Mouse (Mus musculus) forebrain, embryonic 14.5 days (tissue): ENCODE measurements around the gene Pbx3. TPM values are rescaled to one million over a fixed set of nuclear protein-coding genes. Genes with fewer than 3 reads are reported as not detected.

Source experiments
- ATAC-seq: fragments of 200-750 bp; cut with Nextera tagmentation; 2 replicates; pipeline ENCODE4 v1.8.0; 2017; ENCODE audit warnings: mild to moderate bottlenecking, moderate library complexity
- DNase-seq: peaks from one replicate; pipeline ENCODE4 v3.0.0-alpha.2; 2015; ENCODE audit warnings: low spot score
- H3K27ac ChIP-seq: fragments of 300-500 bp; sonication (generic); 2 replicates; pipeline ENCODE4 v1.5.1; 2014; ENCODE audit warnings: low read depth, mild to moderate bottlenecking, control low read depth, low read length, moderate library complexity
- H3K27me3 ChIP-seq: fragments of 300-500 bp; sonication (generic); replicated peaks from 2 replicates; pipeline ENCODE4 v1.6.1; 2014; ENCODE audit warnings: low read length, control low read depth, mixed read lengths; ENCODE audit not compliant: control insufficient read depth, insufficient read depth
- H3K36me3 ChIP-seq: fragments of 300-500 bp; sonication (generic); 2 replicates; pipeline ENCODE4 v1.6.1; 2014; ENCODE audit warnings: low read length, control low read depth; ENCODE audit not compliant: control insufficient read depth, insufficient read depth
- H3K4me1 ChIP-seq: fragments of 300-500 bp; sonication (generic); 2 replicates; pipeline ENCODE4 v1.6.1; 2014; ENCODE audit warnings: antibody characterized with exemption, low read length, control low read depth; ENCODE audit not compliant: control insufficient read depth, insufficient read depth
- H3K4me2 ChIP-seq: fragments of 300-500 bp; sonication (generic); 2 replicates; pipeline ENCODE4 v1.6.1; 2014; ENCODE audit warnings: mild to moderate bottlenecking, control low read depth, low read length
- H3K4me3 ChIP-seq: fragments of 300-500 bp; sonication (generic); 2 replicates; pipeline ENCODE4 v1.5.1; 2014; ENCODE audit warnings: low read depth, low read length, control low read depth
- H3K9ac ChIP-seq: fragments of 300-500 bp; sonication (generic); 2 replicates; pipeline ENCODE4 v1.6.1; 2014; ENCODE audit warnings: mild to moderate bottlenecking, low read length, control low read depth, moderate library complexity
- H3K9me3 ChIP-seq: fragments of 300-500 bp; sonication (generic); replicated peaks from 2 replicates; pipeline ENCODE4 v1.6.1; 2016; ENCODE audit warnings: low read length, control low read depth, mixed read lengths; ENCODE audit not compliant: control insufficient read depth
- WGBS: fragments of 180-500 bp; shearing (Covaris S2); extraction: QIAGEN DNeasy Blood & Tissue Kit; methylation state at CpG from one replicate; pipeline ENCODE4 v1.1.7; 2014; 5-methylcytosine and 5-hydroxymethylcytosine counted together
- polyA plus RNA-seq: library from polyadenylated mRNA; unstranded; fragments of >200 nt; fragmentation: Nextera tagmentation; extraction: Ambion mirVana; gene quantifications from 2 replicates; pipeline ENCODE4 v1.2.1, GENCODE M21; 2014

The Pbx3 gene
- polyA plus RNA-seq, 1 experiment from 2014 or later = 60.3 TPM

- 11% methylated on average over 7 of the region's 7 CpGs for WGBS
- ATAC-seq (no peak), DNase-seq (peak; percentile 75)
- H3K9ac ChIP-seq = no peak overlapping the region
- H3K4me3 ChIP-seq = no peak overlapping the region
- no peak overlapping the region for H3K27ac ChIP-seq
- H3K27me3 ChIP-seq = no peaks in the 10 kb centered on the region
- peaks cover 22% of the 10 kb centered on the region for H3K4me1 ChIP-seq
- H3K36me3 ChIP-seq = no peaks in the 10 kb centered on the region
- no peak overlapping the region for H3K4me2 ChIP-seq
- H3K9me3 ChIP-seq = no peaks in the 10 kb centered on the region
These were observed 17.1 kb downstream of the Pbx3 start for GRCm38 (mm10) chr2:34355801-34356211.

- ATAC-seq = no peak
- H3K4me2 ChIP-seq = no peak overlapping the region
- peaks cover 10% of the 10 kb centered on the region for H3K4me1 ChIP-seq
- no peak overlapping the region for H3K4me3 ChIP-seq
- H3K27me3 ChIP-seq = no peaks in the 10 kb centered on the region
- no peaks in the 10 kb centered on the region for H3K9me3 ChIP-seq
- no peak overlapping the region for H3K9ac ChIP-seq
- no peak for DNase-seq
- no peak overlapping the region for H3K27ac ChIP-seq
- H3K36me3 ChIP-seq = no peaks in the 10 kb centered on the region
These were observed 20.9 kb downstream of the Pbx3 start for GRCm38 (mm10) chr2:34352006-34352405.

DNA sequence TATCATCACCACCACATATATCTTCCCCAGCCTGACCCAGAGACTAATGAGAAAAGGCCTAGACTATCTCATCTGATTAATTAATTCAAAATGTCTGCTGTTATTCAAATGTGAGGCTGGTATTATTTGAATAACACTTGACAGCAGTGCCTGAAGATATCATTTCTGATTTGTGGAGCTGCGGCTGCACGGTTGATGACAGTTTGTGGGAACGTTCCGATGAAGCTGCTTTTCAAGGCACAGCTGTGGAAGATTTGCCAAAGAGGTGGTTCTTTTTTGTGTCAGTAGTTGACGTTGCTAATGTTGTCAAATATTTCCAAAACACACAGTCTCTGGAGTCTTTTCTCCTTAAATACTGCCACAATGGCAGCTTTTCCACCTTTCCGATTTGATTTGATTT is 25.8 kb downstream of the Pbx3 start:
- no peaks in the 10 kb centered on the region for H3K27me3 ChIP-seq
- no peaks in the 10 kb centered on the region for H3K36me3 ChIP-seq
- DNase-seq (peak; percentile 50), ATAC-seq (peak; percentile 15; the same call in 1 of the 2 replicates)
- 50% methylated on average over 6 of the region's 6 CpGs for WGBS
- no peaks in the 10 kb centered on the region for H3K9me3 ChIP-seq
- H3K4me3 ChIP-seq = no peak overlapping the region
- no peak overlapping the region for H3K9ac ChIP-seq
- no peak overlapping the region for H3K4me2 ChIP-seq
- H3K27ac ChIP-seq = no peak overlapping the region
- H3K4me1 ChIP-seq = 0 out of 2 replicates have a peak, but pooled peaks cover 2% of the 10 kb centered on the region

DNA sequence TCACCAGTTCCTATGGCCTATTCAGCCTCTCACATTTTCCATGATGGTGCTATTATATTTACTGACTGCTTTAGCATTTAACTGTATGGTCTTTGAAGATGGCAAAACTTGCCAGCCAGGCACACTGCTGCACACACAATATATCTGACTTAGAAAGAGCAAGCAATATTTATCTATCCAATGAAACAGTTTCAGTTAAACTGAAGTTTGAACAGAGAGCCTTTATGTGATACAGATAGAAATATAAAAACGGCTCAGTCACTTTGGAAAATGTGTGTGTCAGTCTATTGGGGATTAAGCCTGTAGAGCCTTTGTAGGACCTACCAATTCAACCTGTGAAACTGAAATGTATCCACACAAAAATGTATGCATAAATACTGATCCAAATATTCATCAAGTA is 74.3 kb downstream of the Pbx3 start:
- Histone ChIP-seq H3K27me3 (no peaks in the 10 kb centered on the region), H3K9ac (no peak overlapping the region), H3K4me3 (no peak overlapping the region), H3K4me2 (no peak overlapping the region), H3K4me1 (no peaks in the 10 kb centered on the region), H3K9me3 (no peaks in the 10 kb centered on the region), H3K36me3 (no peaks in the 10 kb centered on the region), H3K27ac (no peak overlapping the region)
- 90% methylated on average over 1 of the region's 1 CpGs for WGBS
- DNase-seq (no peak), ATAC-seq (no peak)

DNA sequence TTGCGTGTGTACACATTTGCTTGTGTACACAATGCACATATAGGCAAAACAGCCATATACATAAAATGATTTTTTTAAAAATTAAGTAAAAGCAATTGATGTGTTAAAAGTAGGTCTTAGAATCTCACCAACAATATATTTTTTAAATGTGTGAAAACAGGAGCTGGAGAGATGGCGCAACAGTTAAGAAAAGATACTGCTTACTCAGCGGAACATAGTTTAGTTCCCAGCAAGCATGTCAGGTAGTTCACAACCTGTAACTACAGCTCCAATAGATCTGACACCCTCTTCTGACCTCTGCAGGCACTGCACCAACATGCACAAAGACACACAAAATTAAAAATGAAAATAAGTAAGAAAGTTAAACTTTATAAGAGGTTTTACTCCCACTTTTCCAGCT is 74.7 kb downstream of the Pbx3 start:
- H3K27ac ChIP-seq = no peak overlapping the region
- no peak for DNase-seq
- no peaks in the 10 kb centered on the region for H3K36me3 ChIP-seq
- no peak overlapping the region for H3K4me2 ChIP-seq
- ATAC-seq = no peak
- H3K4me1 ChIP-seq = no peaks in the 10 kb centered on the region
- H3K9me3 ChIP-seq = no peaks in the 10 kb centered on the region
- no peak overlapping the region for H3K4me3 ChIP-seq
- 97% methylated on average over 3 of the region's 3 CpGs for WGBS
- no peak overlapping the region for H3K9ac ChIP-seq
- no peaks in the 10 kb centered on the region for H3K27me3 ChIP-seq

DNA sequence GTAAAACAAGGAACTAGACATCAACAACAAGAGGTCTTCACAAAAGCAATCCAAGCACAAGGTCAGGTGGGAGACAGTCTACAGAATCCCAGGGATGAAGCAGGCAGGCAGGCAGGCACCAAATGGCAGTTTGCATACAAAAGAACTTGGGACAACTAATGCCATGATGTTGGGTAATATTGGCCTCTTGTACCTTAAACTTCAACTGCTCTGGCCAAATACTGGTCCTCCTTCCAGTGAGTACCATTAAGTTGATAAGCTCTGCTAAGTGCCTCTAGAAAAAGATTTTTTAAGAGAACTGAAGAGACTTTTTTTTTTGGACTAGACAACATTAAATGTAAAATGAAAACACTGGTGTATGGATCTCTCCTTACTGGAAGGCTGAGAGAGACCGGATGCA is 83.2 kb downstream of the Pbx3 start:
- no peaks in the 10 kb centered on the region for H3K36me3 ChIP-seq
- H3K9ac ChIP-seq = no peak overlapping the region
- H3K27me3 ChIP-seq = no peaks in the 10 kb centered on the region
- no peak overlapping the region for H3K27ac ChIP-seq
- no peak for ATAC-seq
- DNase-seq = no peak
- 97% methylated on average over 1 of the region's 1 CpGs for WGBS
- peaks cover 9% of the 10 kb centered on the region for H3K4me1 ChIP-seq
- H3K4me2 ChIP-seq = no peak overlapping the region
- H3K4me3 ChIP-seq = no peak overlapping the region
- no peaks in the 10 kb centered on the region for H3K9me3 ChIP-seq

DNA sequence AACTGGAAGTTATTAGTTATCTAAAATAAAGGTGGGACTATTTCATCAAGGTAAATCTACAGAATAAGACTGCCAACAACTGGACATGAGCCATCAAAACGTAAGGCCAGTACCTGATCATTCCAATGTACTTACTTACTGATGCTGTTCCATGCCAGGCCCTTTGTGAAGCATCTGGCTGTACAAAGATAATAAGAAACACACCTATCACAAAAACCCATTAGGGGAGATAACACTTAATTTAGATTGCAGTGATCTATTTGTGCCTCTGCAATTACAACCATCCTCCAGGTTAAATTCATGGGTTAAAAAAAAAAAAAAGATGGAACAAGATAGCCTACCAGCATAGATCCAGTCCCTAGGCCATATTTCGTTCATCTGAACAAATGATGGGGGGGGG is 88.7 kb downstream of the Pbx3 start:
- H3K27ac ChIP-seq = no peak overlapping the region
- H3K36me3 ChIP-seq = no peaks in the 10 kb centered on the region
- DNase-seq (no peak), ATAC-seq (no peak)
- H3K4me2 ChIP-seq = no peak overlapping the region
- no peak overlapping the region for H3K9ac ChIP-seq
- H3K27me3 ChIP-seq = no peaks in the 10 kb centered on the region
- no peak overlapping the region for H3K4me3 ChIP-seq
- peaks cover 23% of the 10 kb centered on the region for H3K4me1 ChIP-seq
- no peaks in the 10 kb centered on the region for H3K9me3 ChIP-seq
- 78% methylated on average over 2 of the region's 2 CpGs for WGBS

GRCm38 (mm10) chr2:34280996-34281395 is 91.9 kb downstream of the Pbx3 start:
- no peaks in the 10 kb centered on the region for H3K36me3 ChIP-seq
- no peak overlapping the region for H3K27ac ChIP-seq
- no peak overlapping the region for H3K9ac ChIP-seq
- no peak overlapping the region for H3K4me3 ChIP-seq
- peaks cover 22% of the 10 kb centered on the region for H3K4me1 ChIP-seq
- ATAC-seq (no peak), DNase-seq (no peak)
- no peak overlapping the region for H3K4me2 ChIP-seq
- H3K9me3 ChIP-seq = no peaks in the 10 kb centered on the region
- 49% methylated on average over 3 of the region's 3 CpGs for WGBS
- no peaks in the 10 kb centered on the region for H3K27me3 ChIP-seq

DNA sequence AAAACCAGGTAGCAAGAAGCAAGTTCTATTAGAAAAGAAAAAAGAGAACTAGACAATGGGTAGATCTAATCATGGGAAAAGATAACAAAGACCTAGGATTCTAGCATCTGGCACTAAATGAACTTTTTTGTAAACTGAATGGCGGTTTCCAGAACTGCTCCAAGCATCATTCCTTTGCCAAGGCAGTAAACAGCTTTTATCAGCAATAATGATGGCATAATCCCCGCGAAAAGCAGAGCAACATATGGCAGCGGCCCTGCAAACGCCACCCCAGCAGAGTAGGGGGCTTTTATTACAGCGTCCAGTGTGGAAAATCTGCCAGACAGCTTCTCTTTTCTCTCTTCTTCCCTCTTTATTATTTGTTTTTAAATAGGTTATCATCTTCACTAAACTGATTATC is 93.2 kb downstream of the Pbx3 start:
- Histone ChIP-seq H3K4me2 (peak overlapping the region; percentile 16; the same call in 1 of the 2 replicates), H3K36me3 (no peaks in the 10 kb centered on the region), H3K9me3 (no peaks in the 10 kb centered on the region), H3K27ac (peak overlapping the region; percentile 58; the same call in 1 of the 2 replicates), H3K27me3 (no peaks in the 10 kb centered on the region), H3K4me3 (no peak overlapping the region), H3K9ac (no peak overlapping the region; the same call in 1 of the 2 replicates), H3K4me1 (peaks cover 27% of the 10 kb centered on the region)
- DNase-seq (peak; percentile 86), ATAC-seq (peak; percentile 74)
- 3% methylated on average over 6 of the region's 6 CpGs for WGBS
